Mouse (Mus musculus): ENCODE measurements around the gene Pfkfb4. TPM values are rescaled to one million over a fixed set of nuclear protein-coding genes. Genes with fewer than 3 reads are reported as not detected.

The Pfkfb4 gene
- polyA plus RNA-seq (2016; fragmentation: Nextera tagmentation; extraction: Ambion mirVana) = 22.9 and 23.9 TPM in 2 replicates

DNA sequence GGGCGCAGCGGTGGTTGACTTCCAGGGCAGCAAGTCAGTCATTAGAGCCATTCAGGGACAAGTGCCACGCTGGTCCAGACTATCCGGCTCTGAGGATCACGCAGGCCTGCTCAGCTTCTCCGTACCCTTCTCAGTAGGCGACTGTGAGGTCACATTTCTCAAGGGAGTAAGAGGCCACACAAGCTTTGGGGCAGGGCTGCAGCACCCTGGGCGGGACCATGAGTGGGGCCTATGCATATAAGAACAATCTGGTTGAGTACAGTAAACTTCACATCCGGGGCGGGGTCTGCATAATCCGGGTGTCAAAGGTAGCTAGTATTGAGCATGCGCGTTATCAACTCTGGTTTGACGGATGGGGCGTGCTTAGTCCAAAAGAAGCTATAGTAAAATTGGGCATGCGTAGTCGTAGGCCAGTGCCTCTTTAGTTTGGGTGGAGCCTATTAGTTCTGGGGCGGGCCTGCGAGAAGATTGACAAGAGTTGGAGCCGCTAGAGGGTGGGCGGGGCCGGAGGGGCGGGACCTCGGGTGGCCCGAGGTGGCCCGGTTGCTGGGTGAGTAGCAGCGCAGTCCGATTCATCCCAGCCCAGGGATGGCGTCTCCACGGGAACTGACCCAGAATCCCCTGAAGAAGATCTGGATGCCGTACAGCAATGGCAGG lies at the start of gene Pfkfb4:
Gene Pfkfb4 (plus strand): TSS at position 351 of the 657 bp plus-strand sequence.
- Histone ChIP-seq H3K27me3 (replicated peaks) (no peaks in the 10 kb centered on the region), H3K4me2 (replicated peaks) (peak within 1 kb of the TSS; percentile 71), H3K27ac (peak within 1 kb of the TSS; percentile 47), H3K4me3 (peak within 1 kb of the TSS; percentile 57), H3K4me1 (peaks cover 29% of the 10 kb centered on the region), H3K9me3 (no peaks in the 10 kb centered on the region), H3K9ac (peak within 1 kb of the TSS; percentile 58), H3K36me3 (no peaks in the 10 kb centered on the region)
- ATAC-seq (ENCODE audit: low FRiP score, low read depth) = peak; percentile 91
- WGBS = 1% methylated on average over 31 of the region's 31 CpGs

- peaks cover 89% of the 10 kb centered on the region for H3K36me3 ChIP-seq
- no peak overlapping the region for H3K4me2 ChIP-seq (replicated peaks)
- WGBS = 85% methylated on average over 9 of the region's 9 CpGs
- ATAC-seq (ENCODE audit: low FRiP score, low read depth) = no peak
- no peak overlapping the region for H3K4me3 ChIP-seq
- no peaks in the 10 kb centered on the region for H3K9me3 ChIP-seq
- no peak overlapping the region for H3K27ac ChIP-seq
- no peaks in the 10 kb centered on the region for H3K4me1 ChIP-seq
- H3K9ac ChIP-seq = no peak overlapping the region
- no peaks in the 10 kb centered on the region for H3K27me3 ChIP-seq (replicated peaks)
Measured at GRCm38 (mm10) chr9:108945111-108945510, 46.5 kb upstream of the Pfkfb4 start.

- whole genome bisulfite sequencing = 89% methylated on average over 5 of the region's 5 CpGs
- peaks cover 90% of the 10 kb centered on the region for H3K36me3 ChIP-seq
- no peak for ATAC-seq (ENCODE audit: low FRiP score, low read depth)
Measured at GRCm38 (mm10) chr9:108945608-108946007, 46.0 kb upstream of the Pfkfb4 start.

GRCm38 (mm10) chr9:108949231-108949966 lies 42.2 kb upstream of the Pfkfb4 start:
- no peak overlapping the region for H3K4me2 ChIP-seq (replicated peaks)
- H3K4me3 ChIP-seq = no peak overlapping the region
- H3K4me1 ChIP-seq = no peaks in the 10 kb centered on the region; the same call in 1 of the 2 replicates
- no peaks in the 10 kb centered on the region for H3K9me3 ChIP-seq
- H3K36me3 ChIP-seq = peaks cover 64% of the 10 kb centered on the region
- H3K27ac ChIP-seq = no peak overlapping the region
- WGBS = 84% methylated on average over 13 of the region's 13 CpGs
- no peak overlapping the region for H3K9ac ChIP-seq
- peaks cover 23% of the 10 kb centered on the region for H3K27me3 ChIP-seq (replicated peaks)
- no peak for ATAC-seq (ENCODE audit: low FRiP score, low read depth)

More at GRCm38 (mm10) chr9:108945608-108946007, 46.0 kb upstream of the Pfkfb4 start:
- Histone ChIP-seq H3K9ac (no peak overlapping the region), H3K27me3 (replicated peaks) (no peaks in the 10 kb centered on the region), H3K4me2 (replicated peaks) (no peak overlapping the region), H3K27ac (no peak overlapping the region), H3K4me3 (no peak overlapping the region), H3K4me1 (no peaks in the 10 kb centered on the region), H3K9me3 (no peaks in the 10 kb centered on the region)

- no peak overlapping the region for H3K4me2 ChIP-seq (replicated peaks)
- no peaks in the 10 kb centered on the region for H3K9me3 ChIP-seq
- no peak for ATAC-seq (ENCODE audit: low FRiP score, low read depth)
- H3K4me1 ChIP-seq = no peaks in the 10 kb centered on the region; the same call in 1 of the 2 replicates
- H3K27me3 ChIP-seq (replicated peaks) = peaks cover 25% of the 10 kb centered on the region
- WGBS = 84% methylated on average over 9 of the region's 9 CpGs
- H3K27ac ChIP-seq = no peak overlapping the region
- peaks cover 57% of the 10 kb centered on the region for H3K36me3 ChIP-seq
- no peak overlapping the region for H3K9ac ChIP-seq
- H3K4me3 ChIP-seq = no peak overlapping the region
Measured at GRCm38 (mm10) chr9:108949967-108950728, 41.4 kb upstream of the Pfkfb4 start.

- Histone ChIP-seq H3K9me3 (no peaks in the 10 kb centered on the region), H3K27ac (no peak within 1 kb of the TSS), H3K4me2 (replicated peaks) (peak within 1 kb of the TSS; percentile 27), H3K4me1 (no peaks in the 10 kb centered on the region; the same call in 1 of the 2 replicates), H3K27me3 (replicated peaks) (peaks cover 25% of the 10 kb centered on the region), H3K9ac (no peak within 1 kb of the TSS), H3K4me3 (no peak within 1 kb of the TSS), H3K36me3 (peaks cover 28% of the 10 kb centered on the region)
- no peak for ATAC-seq (ENCODE audit: low FRiP score, low read depth)
- WGBS = 8% methylated on average over 15 of the region's 15 CpGs
Measured at GRCm38 (mm10) chr9:108953081-108953636, 38.4 kb upstream of the Pfkfb4 start, which contains the start of gene Col7a1. TSS of gene Col7a1 (plus strand) at chr9:108953586.

- WGBS = 93% methylated on average over 11 of the region's 11 CpGs
- Histone ChIP-seq H3K27ac (no peak overlapping the region), H3K27me3 (replicated peaks) (peaks cover 25% of the 10 kb centered on the region), H3K4me3 (no peak overlapping the region), H3K9me3 (no peaks in the 10 kb centered on the region), H3K4me2 (replicated peaks) (no peak overlapping the region), H3K36me3 (peaks cover 7% of the 10 kb centered on the region), H3K9ac (no peak overlapping the region), H3K4me1 (no peaks in the 10 kb centered on the region; the same call in 1 of the 2 replicates)
- ATAC-seq (ENCODE audit: low FRiP score, low read depth) = no peak
Measured at GRCm38 (mm10) chr9:108955241-108955640, 36.3 kb upstream of the Pfkfb4 start.

DNA sequence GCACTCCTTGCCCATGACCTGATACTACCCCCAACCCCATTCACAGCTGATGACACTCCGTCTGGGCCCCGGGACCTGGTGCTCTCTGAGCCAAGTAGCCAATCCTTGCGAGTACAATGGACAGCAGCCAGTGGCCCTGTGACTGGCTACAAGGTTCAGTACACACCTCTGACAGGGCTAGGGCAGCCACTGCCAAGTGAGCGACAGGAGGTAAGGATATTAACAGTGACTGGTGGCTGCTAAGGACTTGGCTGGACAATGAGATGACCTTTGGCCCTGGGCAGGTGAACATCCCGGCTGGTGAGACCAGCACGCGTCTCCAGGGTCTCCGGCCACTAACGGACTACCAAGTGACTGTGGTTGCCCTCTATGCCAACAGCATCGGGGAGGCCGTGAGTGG lies 35.7 kb upstream of the Pfkfb4 start:
- Histone ChIP-seq H3K9ac (no peak overlapping the region), H3K27ac (no peak overlapping the region), H3K27me3 (replicated peaks) (peaks cover 25% of the 10 kb centered on the region), H3K36me3 (peaks cover 2% of the 10 kb centered on the region; the same call in 1 of the 2 replicates), H3K4me1 (no peaks in the 10 kb centered on the region; the same call in 1 of the 2 replicates), H3K9me3 (no peaks in the 10 kb centered on the region), H3K4me2 (replicated peaks) (no peak overlapping the region), H3K4me3 (no peak overlapping the region)
- no peak for ATAC-seq (ENCODE audit: low FRiP score, low read depth)
- WGBS = 89% methylated on average over 11 of the region's 11 CpGs

DNA sequence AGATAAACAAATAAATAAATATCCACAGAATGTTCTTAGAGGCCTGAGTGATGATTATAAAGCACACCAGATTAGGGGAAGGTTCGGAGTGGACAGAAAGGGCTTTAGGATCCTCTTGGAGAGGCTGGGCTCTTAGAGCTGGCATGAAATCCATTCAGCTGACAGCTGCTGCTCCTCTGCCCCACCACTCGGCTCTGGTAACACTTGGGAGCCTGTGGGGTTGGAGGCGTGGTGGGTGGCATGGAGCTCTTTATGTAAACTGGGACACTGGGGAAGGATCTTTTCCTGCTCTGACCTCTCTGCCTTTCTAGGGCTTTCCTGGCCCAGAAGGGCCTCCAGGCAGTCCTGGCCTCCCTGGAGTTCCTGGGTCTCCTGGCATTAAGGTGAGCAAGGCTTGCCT lies 28.0 kb upstream of the Pfkfb4 start:
- no peaks in the 10 kb centered on the region for H3K27me3 ChIP-seq (replicated peaks)
- no peak for ATAC-seq (ENCODE audit: low FRiP score, low read depth)
- 78% methylated on average over 3 of the region's 3 CpGs for WGBS
- no peak overlapping the region for H3K9ac ChIP-seq
- no peak overlapping the region for H3K4me3 ChIP-seq
- no peak overlapping the region for H3K4me2 ChIP-seq (replicated peaks)
- no peaks in the 10 kb centered on the region for H3K9me3 ChIP-seq
- no peaks in the 10 kb centered on the region for H3K4me1 ChIP-seq
- H3K27ac ChIP-seq = no peak overlapping the region
- no peaks in the 10 kb centered on the region for H3K36me3 ChIP-seq

GRCm38 (mm10) chr9:108964338-108964737 lies 27.2 kb upstream of the Pfkfb4 start:
- H3K9ac ChIP-seq = no peak overlapping the region
- H3K27me3 ChIP-seq (replicated peaks) = no peaks in the 10 kb centered on the region
- H3K4me2 ChIP-seq (replicated peaks) = no peak overlapping the region
- H3K36me3 ChIP-seq = no peaks in the 10 kb centered on the region
- no peak for ATAC-seq (ENCODE audit: low FRiP score, low read depth)
- H3K9me3 ChIP-seq = no peaks in the 10 kb centered on the region
- no peaks in the 10 kb centered on the region for H3K4me1 ChIP-seq
- H3K27ac ChIP-seq = no peak overlapping the region
- 84% methylated on average over 6 of the region's 6 CpGs for WGBS
- H3K4me3 ChIP-seq = no peak overlapping the region

GRCm38 (mm10) chr9:108970623-108971022 lies 21.0 kb upstream of the Pfkfb4 start:
- Histone ChIP-seq H3K9me3 (no peaks in the 10 kb centered on the region), H3K27me3 (replicated peaks) (no peaks in the 10 kb centered on the region), H3K27ac (no peak overlapping the region), H3K4me2 (replicated peaks) (no peak overlapping the region), H3K36me3 (no peaks in the 10 kb centered on the region), H3K9ac (no peak overlapping the region), H3K4me3 (no peak overlapping the region), H3K4me1 (no peaks in the 10 kb centered on the region)
- WGBS = 88% methylated on average over 8 of the region's 8 CpGs
- no peak for ATAC-seq (ENCODE audit: low FRiP score, low read depth)

- Histone ChIP-seq H3K36me3 (no peaks in the 10 kb centered on the region), H3K4me1 (no peaks in the 10 kb centered on the region), H3K9me3 (no peaks in the 10 kb centered on the region), H3K27ac (no peak overlapping the region), H3K4me3 (no peak overlapping the region), H3K4me2 (replicated peaks) (no peak overlapping the region), H3K9ac (no peak overlapping the region), H3K27me3 (replicated peaks) (no peaks in the 10 kb centered on the region)
- WGBS = 84% methylated on average over 9 of the region's 9 CpGs
- ATAC-seq (ENCODE audit: low FRiP score, low read depth) = no peak
Measured at GRCm38 (mm10) chr9:108976483-108976882, 15.1 kb upstream of the Pfkfb4 start.
